Mouse (Mus musculus) embryonic facial prominence, embryonic 14.5 days (tissue): ENCODE results near the gene Eif4e2. TPM values are rescaled to one million over a fixed set of nuclear protein-coding genes. Genes with fewer than 3 reads are reported as not detected.
A peak's percentile ranks its signal among the peaks of the same experiment; 100 is the strongest.

Experiments used
- ATAC-seq: fragments of 200-750 bp; cut with Nextera tagmentation; 2 replicates; pipeline ENCODE4 v1.8.0; 2017; ENCODE audit warnings: low read depth, moderate number of reproducible peaks, moderate TSS enrichment
- DNase-seq: peaks from one replicate; pipeline ENCODE4 v3.0.0-alpha.2; 2015; ENCODE audit warnings: low spot score
- H3K27ac ChIP-seq: fragments of 300-500 bp; sonication (generic); replicated peaks from 2 replicates; pipeline ENCODE4 v1.5.1; 2014; ENCODE audit warnings: low read depth, mild to moderate bottlenecking, low read length, moderate library complexity
- H3K27me3 ChIP-seq: fragments of 300-500 bp; sonication (generic); replicated peaks from 2 replicates; pipeline ENCODE4 v1.6.1; 2014; ENCODE audit warnings: low read length; ENCODE audit not compliant: control insufficient read depth, insufficient read depth
- H3K36me3 ChIP-seq: fragments of 300-500 bp; sonication (generic); 2 replicates; pipeline ENCODE4 v1.6.1; 2014; ENCODE audit warnings: low read length, mixed read lengths; ENCODE audit not compliant: control insufficient read depth, insufficient read depth
- H3K4me1 ChIP-seq: fragments of 300-500 bp; sonication (generic); 2 replicates; pipeline ENCODE4 v1.6.1; 2014; ENCODE audit warnings: antibody characterized with exemption, low read length; ENCODE audit not compliant: control insufficient read depth, insufficient read depth
- H3K4me2 ChIP-seq: fragments of 300-500 bp; sonication (generic); 2 replicates; pipeline ENCODE4 v1.6.1; 2014; ENCODE audit warnings: low read depth, mild to moderate bottlenecking, low read length, moderate library complexity, mixed read lengths
- H3K4me3 ChIP-seq: fragments of 300-500 bp; sonication (generic); 2 replicates; pipeline ENCODE4 v1.5.1; 2014; ENCODE audit warnings: low read depth, mild to moderate bottlenecking, low read length
- H3K9ac ChIP-seq: fragments of 300-500 bp; sonication (generic); 2 replicates; pipeline ENCODE4 v1.6.1; 2014; ENCODE audit warnings: low read depth, mild to moderate bottlenecking, low read length, moderate library complexity, mixed read lengths
- H3K9me3 ChIP-seq: fragments of 300-500 bp; sonication (generic); 2 replicates; pipeline ENCODE4 v1.6.1; 2016; ENCODE audit warnings: low read length; ENCODE audit not compliant: control insufficient read depth
- WGBS: fragments of 180-500 bp; shearing (Covaris S2); extraction: QIAGEN DNeasy Blood & Tissue Kit; methylation state at CpG from one replicate; pipeline ENCODE4 v1.1.7; 2014; 5-methylcytosine and 5-hydroxymethylcytosine counted together
- polyA plus RNA-seq: library from polyadenylated mRNA; unstranded; fragments of >200 nt; fragmentation: Nextera tagmentation; extraction: Ambion mirVana; gene quantifications from 2 replicates; pipeline ENCODE4 v1.2.1, GENCODE M21; 2014

The Eif4e2 gene
- polyA plus RNA-seq, 1 experiment from 2014 or later: 136 TPM

GRCm38 (mm10) chr1:87259316-87259715 is 45.6 kb downstream of the Eif4e2 start:
- no peak overlapping the region for H3K4me2 ChIP-seq
- no peak overlapping the region for H3K27ac ChIP-seq
- H3K9me3 ChIP-seq: no peaks in the 10 kb centered on the region
- H3K36me3 ChIP-seq: no peaks in the 10 kb centered on the region
- no peak overlapping the region for H3K4me3 ChIP-seq
- DNase-seq (no peak), ATAC-seq (no peak)
- H3K4me1 ChIP-seq: peaks cover 7% of the 10 kb centered on the region
- H3K9ac ChIP-seq: no peak overlapping the region
- peaks cover 49% of the 10 kb centered on the region for H3K27me3 ChIP-seq
- WGBS: 84% methylated on average over 2 of the region's 2 CpGs

GRCm38 (mm10) chr1:87263257-87263656 is 49.5 kb downstream of the Eif4e2 start:
- peaks cover 74% of the 10 kb centered on the region for H3K27me3 ChIP-seq
- peaks cover 12% of the 10 kb centered on the region for H3K4me1 ChIP-seq
- H3K4me3 ChIP-seq: 0 out of 2 replicates have a peak overlapping the region, but pooled peaks have one; percentile 54
- no peaks in the 10 kb centered on the region for H3K9me3 ChIP-seq
- H3K9ac ChIP-seq: no peak overlapping the region
- peak overlapping the region; percentile 98; the same call in 1 of the 2 replicates for H3K4me2 ChIP-seq
- no peak for ATAC-seq
- H3K27ac ChIP-seq: no peak overlapping the region
- WGBS: 3% methylated on average over 9 of the region's 9 CpGs
- DNase-seq: no peak
- no peaks in the 10 kb centered on the region for H3K36me3 ChIP-seq

DNA sequence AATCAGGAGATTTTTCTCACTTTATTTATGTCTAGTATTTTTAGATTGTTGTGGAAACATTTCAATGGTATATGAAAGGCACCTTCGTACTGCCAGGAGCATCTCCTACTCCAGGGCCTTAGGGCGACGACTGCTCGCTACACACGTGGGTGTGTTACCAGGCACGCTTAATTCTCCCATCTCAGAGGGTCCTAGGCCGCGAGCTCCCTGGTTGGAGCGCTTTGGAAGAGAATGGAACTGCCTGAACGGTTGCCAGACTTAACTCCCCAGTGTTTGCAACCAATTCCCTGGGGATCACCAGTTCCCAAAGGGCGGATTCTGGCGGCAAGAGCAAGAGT is 50.1 kb downstream of the Eif4e2 start:
- Histone ChIP-seq H3K36me3 (no peaks in the 10 kb centered on the region), H3K4me1 (peaks cover 12% of the 10 kb centered on the region), H3K9me3 (no peaks in the 10 kb centered on the region), H3K27ac (no peak overlapping the region), H3K4me3 (peak overlapping the region; percentile 54), H3K4me2 (peak overlapping the region; percentile 98), H3K27me3 (peaks cover 74% of the 10 kb centered on the region), H3K9ac (peak overlapping the region; percentile 61)
- no peak for DNase-seq
- WGBS: 4% methylated on average over 12 of the region's 12 CpGs
- 0 out of 2 replicates have a peak, but pooled peaks have one; percentile 27 for ATAC-seq

GRCm38 (mm10) chr1:87264134-87265006 is 50.7 kb downstream of the Eif4e2 start, which contains the start of gene Efhd1:
TSS of gene Efhd1 (plus strand) at chr1:87264363.
- peak within 1 kb of the TSS; percentile 98 for H3K4me2 ChIP-seq
- 0% methylated on average over 55 of the region's 70 CpGs for WGBS
- H3K9me3 ChIP-seq: no peaks in the 10 kb centered on the region
- peaks cover 68% of the 10 kb centered on the region for H3K27me3 ChIP-seq
- DNase-seq (no peak), ATAC-seq (peak; percentile 64)
- peaks cover 12% of the 10 kb centered on the region for H3K4me1 ChIP-seq
- H3K27ac ChIP-seq: no peak within 1 kb of the TSS
- peak within 1 kb of the TSS; percentile 61 for H3K9ac ChIP-seq
- H3K4me3 ChIP-seq: peak within 1 kb of the TSS; percentile 54
- H3K36me3 ChIP-seq: no peaks in the 10 kb centered on the region

GRCm38 (mm10) chr1:87265200-87265599 is 51.5 kb downstream of the Eif4e2 start:
- DNase-seq (no peak), ATAC-seq (peak; percentile 30; the same call in 1 of the 2 replicates)
- H3K4me2 ChIP-seq: peak overlapping the region; percentile 98
- H3K9ac ChIP-seq: no peak overlapping the region
- H3K27ac ChIP-seq: no peak overlapping the region
- under 1% methylated on average over 10 of the region's 13 CpGs for WGBS
- no peaks in the 10 kb centered on the region for H3K9me3 ChIP-seq
- no peaks in the 10 kb centered on the region for H3K36me3 ChIP-seq
- H3K4me1 ChIP-seq: peaks cover 17% of the 10 kb centered on the region
- H3K4me3 ChIP-seq: peak overlapping the region; percentile 54
- H3K27me3 ChIP-seq: peaks cover 67% of the 10 kb centered on the region

GRCm38 (mm10) chr1:87266296-87267090 is 52.8 kb downstream of the Eif4e2 start:
- H3K4me3 ChIP-seq: no peak overlapping the region
- peaks cover 30% of the 10 kb centered on the region for H3K4me1 ChIP-seq
- no peaks in the 10 kb centered on the region for H3K9me3 ChIP-seq
- DNase-seq (no peak), ATAC-seq (no peak)
- H3K27me3 ChIP-seq: peaks cover 65% of the 10 kb centered on the region
- WGBS: 32% methylated on average over 8 of the region's 8 CpGs
- H3K36me3 ChIP-seq: no peaks in the 10 kb centered on the region
- H3K4me2 ChIP-seq: no peak overlapping the region
- H3K27ac ChIP-seq: no peak overlapping the region
- no peak overlapping the region for H3K9ac ChIP-seq

- peak overlapping the region; percentile 42; the same call in 1 of the 2 replicates for H3K4me2 ChIP-seq
- peak; percentile 15; the same call in 1 of the 2 replicates for ATAC-seq
- H3K4me1 ChIP-seq: peaks cover 30% of the 10 kb centered on the region
- H3K36me3 ChIP-seq: no peaks in the 10 kb centered on the region
- 27% methylated on average over 3 of the region's 3 CpGs for WGBS
- no peak overlapping the region for H3K4me3 ChIP-seq
- peak overlapping the region; percentile 88 for H3K27ac ChIP-seq
- DNase-seq: peak; percentile 62
- peak overlapping the region; percentile 28; the same call in 1 of the 2 replicates for H3K9ac ChIP-seq
- no peaks in the 10 kb centered on the region for H3K9me3 ChIP-seq
- peaks cover 29% of the 10 kb centered on the region for H3K27me3 ChIP-seq
Observed at GRCm38 (mm10) chr1:87270204-87270603, 56.5 kb downstream of the Eif4e2 start.

- H3K9ac ChIP-seq: peak overlapping the region; percentile 28
Observed at GRCm38 (mm10) chr1:87270641-87271467, 57.1 kb downstream of the Eif4e2 start.

More at GRCm38 (mm10) chr1:87270641-87271467, 57.1 kb downstream of the Eif4e2 start:
- no peaks in the 10 kb centered on the region for H3K9me3 ChIP-seq
- peak; percentile 87 for ATAC-seq
- peaks cover 30% of the 10 kb centered on the region for H3K4me1 ChIP-seq
- H3K4me3 ChIP-seq: no peak overlapping the region
- peak; percentile 88 for DNase-seq
- WGBS: 6% methylated on average over 19 of the region's 20 CpGs
- H3K4me2 ChIP-seq: peak overlapping the region; percentile 42
- peaks cover 22% of the 10 kb centered on the region for H3K27me3 ChIP-seq
- H3K36me3 ChIP-seq: no peaks in the 10 kb centered on the region
- peak overlapping the region; percentile 88 for H3K27ac ChIP-seq
